Mouse (Mus musculus) myocyte (in vitro differentiated cells): Measurements from ENCODE around the gene Pax5. TPM values are rescaled to one million over a fixed set of nuclear protein-coding genes. Genes with fewer than 3 reads are reported as not detected.

ENCODE experiments used
- H3K27me3 ChIP-seq: one replicate; pipeline ENCODE4 v1.6.1; 2011; ENCODE audit not compliant: control insufficient read depth, insufficient read depth, insufficient read length
- H3K36me3 ChIP-seq: one replicate; pipeline ENCODE4 v1.6.1; 2011; ENCODE audit not compliant: control insufficient read depth, insufficient read depth
- H3K4me2 ChIP-seq: one replicate; pipeline ENCODE4 v1.6.1; 2011; ENCODE audit warnings: low read depth, control low read depth
- H3K4me3 ChIP-seq: one replicate; pipeline ENCODE4 v1.5.1; 2011; ENCODE audit warnings: mild to moderate bottlenecking, control low read depth, moderate library complexity
- H3K79me2 ChIP-seq: one replicate; pipeline ENCODE4 v1.6.1; 2011; ENCODE audit not compliant: control insufficient read depth, insufficient read depth
- H3ac ChIP-seq: one replicate; pipeline ENCODE4 v1.6.1; 2011; ENCODE audit not compliant: control insufficient read depth, insufficient read length
- CEBPB ChIP-seq: IDR thresholded peaks from 2 replicates; pipeline ENCODE4 v1.6.1; 2011; ENCODE audit warnings: mild to moderate bottlenecking, moderate library complexity; ENCODE audit not compliant: poor library complexity, insufficient read depth, severe bottlenecking
- E2F4 ChIP-seq: IDR thresholded peaks from one replicate; pipeline ENCODE4 v1.6.1; 2011; ENCODE audit warnings: mild to moderate bottlenecking, control low read depth, moderate library complexity; ENCODE audit not compliant: insufficient read depth
- MAX ChIP-seq: IDR thresholded peaks from one replicate; pipeline ENCODE4 v1.6.1; 2011; ENCODE audit warnings: low read depth, mild to moderate bottlenecking, control low read depth
- MYOD1 ChIP-seq, 3 experiments: IDR thresholded peaks; one replicate each; pipeline ENCODE4 v1.6.1; 2011; ENCODE audit warnings: control low read depth in 2 of 3, low read depth in 2 of 3, mild to moderate bottlenecking in 2 of 3, moderate library complexity in 1 of 3; ENCODE audit not compliant: insufficient read length in 2 of 3, control insufficient read depth in 1 of 3
- MYOG ChIP-seq, 3 experiments: IDR thresholded peaks; one replicate each; pipeline ENCODE4 v1.6.1; 2011; ENCODE audit warnings: control low read depth in 2 of 3, low read depth in 2 of 3, mild to moderate bottlenecking in 2 of 3; ENCODE audit not compliant: insufficient read length in 2 of 3, control insufficient read depth in 1 of 3, insufficient read depth in 1 of 3
- POLR2A ChIP-seq: IDR thresholded peaks from one replicate; pipeline ENCODE4 v1.6.1; 2011; ENCODE audit warnings: low read depth, mild to moderate bottlenecking, control low read depth, moderate library complexity; ENCODE audit not compliant: insufficient read length
- POLR2AphosphoS2 ChIP-seq: IDR thresholded peaks from one replicate; pipeline ENCODE4 v1.6.1; 2011; ENCODE audit warnings: low read depth, control low read depth; ENCODE audit not compliant: insufficient read length
- REST ChIP-seq: IDR thresholded peaks from one replicate; pipeline ENCODE4 v1.6.1; 2011; ENCODE audit warnings: mild to moderate bottlenecking, control low read depth, moderate library complexity; ENCODE audit not compliant: insufficient read depth, insufficient read length
- SRF ChIP-seq: IDR thresholded peaks from one replicate; pipeline ENCODE4 v1.6.1; 2011; ENCODE audit warnings: low read depth; ENCODE audit not compliant: control insufficient read depth, insufficient read length
- TCF12 ChIP-seq: IDR thresholded peaks from one replicate; pipeline ENCODE4 v1.6.1; 2011; ENCODE audit warnings: mild to moderate bottlenecking, control low read depth; ENCODE audit not compliant: poor library complexity, insufficient read depth, severe bottlenecking
- TCF3 ChIP-seq: IDR thresholded peaks from one replicate; pipeline ENCODE4 v1.6.1; 2011; ENCODE audit warnings: low read depth, control low read depth; ENCODE audit not compliant: insufficient read length
- USF1 ChIP-seq: IDR thresholded peaks from one replicate; pipeline ENCODE4 v1.6.1; 2011; ENCODE audit warnings: low read depth, mild to moderate bottlenecking, control low read depth, moderate library complexity
- polyA plus RNA-seq: library from polyadenylated mRNA; unstranded; fragments of >200 nt; fragmentation: generic; extraction: Trizol; gene quantifications from one replicate; pipeline ENCODE4 v1.2.1, GENCODE M21; 2012; ENCODE audit warnings: missing spikeins

The Pax5 gene
- polyA plus RNA-seq, 1 experiment = 0.01 TPM

GRCm38 (mm10) chr4:44641831-44642587, 68.3 kb downstream of the Pax5 start:
- no peak overlapping the region for H3K4me2 ChIP-seq
- no peaks in the 10 kb centered on the region for H3K36me3 ChIP-seq
- peaks cover 4% of the 10 kb centered on the region for H3K27me3 ChIP-seq
- H3K79me2 ChIP-seq = no peaks in the 10 kb centered on the region
- H3ac ChIP-seq = no peak overlapping the region
- no peak for TF ChIP-seq TCF12
- no peak for TF ChIP-seq E2F4
- TF ChIP-seq USF1 = no peak
- TF ChIP-seq POLR2A = no peak
- no peak for TF ChIP-seq SRF
- TF ChIP-seq MYOG (IDR thresholded peaks at IDR 0.05; ENCODE audit: control insufficient read depth in 1 of 3, insufficient read depth in 1 of 3, insufficient read length in 2 of 3, low read depth in 2 of 3) = no peak
- TF ChIP-seq MYOD1 (IDR thresholded peaks at IDR 0.05; ENCODE audit: control insufficient read depth in 1 of 3, insufficient read length in 2 of 3, low read depth in 2 of 3) = no peak
- TF ChIP-seq TCF3 = no peak
- H3K4me3 ChIP-seq = no peak overlapping the region

GRCm38 (mm10) chr4:44635618-44636017, 74.7 kb downstream of the Pax5 start:
- Histone ChIP-seq H3K4me2 (no peak overlapping the region), H3K27me3 (peaks cover 8% of the 10 kb centered on the region), H3ac (no peak overlapping the region), H3K36me3 (no peaks in the 10 kb centered on the region), H3K4me3 (no peak overlapping the region), H3K79me2 (no peaks in the 10 kb centered on the region)
- TF ChIP-seq MYOD1 (IDR thresholded peaks at IDR 0.05; ENCODE audit: control insufficient read depth in 1 of 3, insufficient read length in 2 of 3, low read depth in 2 of 3) (no peak), USF1 (no peak), REST (no peak), TCF3 (no peak), MAX (no peak), SRF (no peak), POLR2A (no peak), MYOG (IDR thresholded peaks at IDR 0.05; ENCODE audit: control insufficient read depth in 1 of 3, insufficient read depth in 1 of 3, insufficient read length in 2 of 3, low read depth in 2 of 3) (no peak), POLR2AphosphoS2 (no peak), CEBPB (no peak), TCF12 (no peak), E2F4 (no peak)

DNA sequence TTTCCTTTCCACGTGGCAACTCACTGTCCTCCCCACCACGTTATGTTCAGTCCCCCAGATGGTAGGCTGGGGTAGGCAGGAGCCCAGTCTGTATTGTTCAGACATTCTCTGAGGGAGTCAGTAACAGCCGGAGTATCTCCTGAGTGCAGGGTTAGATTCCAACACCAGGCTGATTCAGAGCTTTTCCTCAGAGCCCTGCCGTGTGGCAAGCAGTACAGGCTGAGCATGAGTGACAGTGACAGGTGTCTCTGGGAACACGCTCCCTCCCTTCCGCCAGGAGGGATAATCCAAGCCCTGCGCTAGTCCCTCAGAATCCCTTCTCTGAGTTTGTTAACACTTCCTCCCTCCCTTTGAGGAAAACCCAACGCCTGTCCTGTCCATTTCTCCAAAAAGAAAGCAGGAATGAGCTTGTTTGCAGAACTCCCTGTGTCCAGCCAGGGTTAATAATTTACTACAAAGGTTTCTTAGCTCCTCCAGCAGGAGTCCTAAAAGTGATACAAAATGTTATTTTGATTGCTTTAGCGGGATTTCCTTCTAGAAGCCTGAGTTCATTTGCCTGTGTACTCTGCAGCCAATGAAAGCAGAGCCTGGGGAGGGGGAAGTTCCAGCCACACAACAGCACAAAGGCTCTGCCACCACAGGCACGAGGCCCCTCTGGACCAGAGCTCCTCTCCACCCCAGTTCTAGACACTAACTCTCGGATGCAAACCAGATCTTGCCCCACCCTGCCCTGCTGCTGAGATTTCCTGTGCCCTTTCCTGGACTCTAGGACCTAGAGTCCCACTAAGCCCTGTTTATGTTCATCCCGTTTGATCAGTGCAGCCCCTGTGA, 76.4 kb downstream of the Pax5 start:
- H3K79me2 ChIP-seq = no peaks in the 10 kb centered on the region
- TF ChIP-seq MYOD1 (IDR thresholded peaks at IDR 0.05; ENCODE audit: control insufficient read depth in 1 of 3, insufficient read length in 2 of 3, low read depth in 2 of 3) = peak; percentile 67 to 100 (median 99)
- no peak for TF ChIP-seq CEBPB
- no peak for TF ChIP-seq POLR2A
- no peak for TF ChIP-seq E2F4
- TF ChIP-seq TCF3 = peak; percentile 87
- no peak for TF ChIP-seq USF1
- no peak for TF ChIP-seq SRF
- no peak for TF ChIP-seq MAX
- TF ChIP-seq POLR2AphosphoS2 = no peak
- peak; percentile 74 for TF ChIP-seq TCF12
- TF ChIP-seq MYOG (IDR thresholded peaks at IDR 0.05; ENCODE audit: control insufficient read depth in 1 of 3, insufficient read depth in 1 of 3, insufficient read length in 2 of 3, low read depth in 2 of 3) = peak in 2 of 3 experiments; percentile 68 to 89
- TF ChIP-seq REST = no peak
- H3K4me3 ChIP-seq = no peak overlapping the region
- no peak overlapping the region for H3ac ChIP-seq
- H3K4me2 ChIP-seq = peak overlapping the region; percentile 24
- no peaks in the 10 kb centered on the region for H3K36me3 ChIP-seq
- peaks cover 8% of the 10 kb centered on the region for H3K27me3 ChIP-seq

- Histone ChIP-seq H3K27me3 (no peaks in the 10 kb centered on the region), H3K4me2 (no peak overlapping the region), H3ac (no peak overlapping the region), H3K4me3 (no peak overlapping the region), H3K36me3 (no peaks in the 10 kb centered on the region), H3K79me2 (no peaks in the 10 kb centered on the region)
- TF ChIP-seq SRF (no peak), MYOG (IDR thresholded peaks at IDR 0.05; ENCODE audit: control insufficient read depth in 1 of 3, insufficient read depth in 1 of 3, insufficient read length in 2 of 3, low read depth in 2 of 3) (no peak), REST (no peak), TCF3 (no peak), POLR2A (no peak), E2F4 (no peak), TCF12 (no peak), MAX (no peak), USF1 (no peak)
Measured at GRCm38 (mm10) chr4:44630059-44630458, 80.2 kb downstream of the Pax5 start.
